9 mouse cellular contexts compared by ENCODE assay signal in the genomic region with DNA sequence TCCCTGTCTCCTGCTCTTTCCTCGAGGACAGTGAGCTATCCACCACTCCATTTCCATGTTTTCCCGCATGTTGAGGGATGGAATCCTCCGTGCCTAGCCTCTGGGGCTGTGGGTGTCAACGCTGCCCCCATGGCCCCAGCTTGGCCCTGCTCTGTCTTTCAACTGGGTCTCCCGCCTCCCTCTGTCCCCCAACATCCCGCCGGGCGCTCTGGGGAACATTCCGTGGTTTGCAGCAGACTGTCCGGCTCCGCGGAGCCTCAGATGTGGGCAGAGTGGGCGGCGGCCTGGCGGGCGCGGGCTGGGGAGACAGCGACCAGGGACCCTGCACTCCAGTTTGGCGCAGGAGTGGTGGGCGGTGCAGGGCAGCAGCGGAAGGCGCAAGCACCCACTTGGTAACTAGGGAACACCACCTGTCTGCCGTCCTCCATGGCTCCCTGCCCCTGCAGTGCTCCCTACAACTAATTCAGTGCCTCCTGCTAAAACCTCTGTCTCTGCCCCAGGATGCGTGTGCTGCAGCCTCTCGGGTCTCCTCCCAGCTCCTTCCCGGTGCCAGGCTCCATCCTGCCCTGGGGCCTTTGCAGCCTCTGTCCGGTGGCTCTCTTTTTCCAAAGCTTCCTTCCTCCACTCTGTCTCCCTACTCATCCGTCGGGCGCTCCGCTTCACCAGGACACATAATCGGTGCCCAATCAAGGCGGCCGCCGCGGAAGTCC. TPM values are rescaled to one million over a fixed set of nuclear protein-coding genes. Genes with fewer than 3 reads are reported as not detected.
DNase-seq lines count a peak whose midpoint lies in the region; ATAC-seq lines count a peak whose summit lies in the region.
"Had no signal": no experiment of that assay in that cellular context is flagged by ENCODE, and none has a peak within 500 bp of the region (broad histone marks: within the 10 kb centered on the region; RNA-seq: fewer than 3 reads in every experiment).

No protein-coding gene starts in this region.

- no peak overlapping the region for H3K4me2 ChIP-seq in kidney, embryonic 14.5 days (replicated peaks; ENCODE audit: low read depth, low read length)
- H3K4me2 ChIP-seq in midbrain, embryonic 16.5 days (ENCODE audit: low read length) = no peak overlapping the region

- peak overlapping the region; percentile 18; the same call in 1 of the 2 replicates for H3K9ac ChIP-seq in kidney, embryonic 14.5 days (ENCODE audit: low read depth, low read length)
- H3K9ac ChIP-seq in midbrain, embryonic 16.5 days (ENCODE audit: low read depth, low read length) = 0 out of 2 replicates have a peak overlapping the region, but pooled peaks have one; percentile 34

- ATAC-seq in kidney, embryonic 14.5 days (ENCODE audit: low FRiP score, low TSS enrichment) = no peak
- no peak for ATAC-seq in midbrain, embryonic 16.5 days

- no peaks in the 10 kb centered on the region for H3K9me3 ChIP-seq in kidney, embryonic 14.5 days (ENCODE audit: control insufficient read depth, low read length)
- no peaks in the 10 kb centered on the region for H3K9me3 ChIP-seq in embryonic facial prominence, embryonic 10.5 days
- no peaks in the 10 kb centered on the region for H3K9me3 ChIP-seq in midbrain, embryonic 16.5 days (replicated peaks; ENCODE audit: control insufficient read depth, low read length, poor library complexity, severe bottlenecking)

- 10% methylated on average over 36 of the region's 36 CpGs for WGBS in kidney, embryonic 14.5 days
- 11% methylated on average over 36 of the region's 36 CpGs for WGBS in embryonic facial prominence, embryonic 10.5 days
- 8% methylated on average over 36 of the region's 36 CpGs for WGBS in midbrain, embryonic 16.5 days

- no peak overlapping the region for H3K27ac ChIP-seq in kidney, embryonic 14.5 days (ENCODE audit: low read depth, low read length)
- H3K27ac ChIP-seq in embryonic facial prominence, embryonic 10.5 days (replicated peaks) = no peak overlapping the region
- no peak overlapping the region for H3K27ac ChIP-seq in midbrain, embryonic 16.5 days (ENCODE audit: low read length)

- H3K27me3 ChIP-seq in kidney, embryonic 14.5 days (ENCODE audit: control insufficient read depth, insufficient read depth, low read length) = peaks cover 73% of the 10 kb centered on the region
- H3K27me3 ChIP-seq in embryonic facial prominence, embryonic 10.5 days (replicated peaks; ENCODE audit: low read depth, poor library complexity, severe bottlenecking) = peaks cover 72% of the 10 kb centered on the region
- peaks cover 56% of the 10 kb centered on the region for H3K27me3 ChIP-seq in midbrain, embryonic 16.5 days (ENCODE audit: control insufficient read depth, insufficient read depth, low read depth, low read length)

- H3K36me3 ChIP-seq in kidney, embryonic 14.5 days (ENCODE audit: control insufficient read depth, insufficient read depth, low read length) = no peaks in the 10 kb centered on the region
- no peaks in the 10 kb centered on the region for H3K36me3 ChIP-seq in embryonic facial prominence, embryonic 10.5 days (replicated peaks)
- H3K36me3 ChIP-seq in midbrain, embryonic 16.5 days (ENCODE audit: control insufficient read depth, insufficient read depth, low read length) = no peaks in the 10 kb centered on the region

- H3K4me3 ChIP-seq in kidney, embryonic 14.5 days (ENCODE audit: low read length) = no peak overlapping the region
- peak overlapping the region; percentile 36 for H3K4me3 ChIP-seq in embryonic facial prominence, embryonic 10.5 days
- H3K4me3 ChIP-seq in midbrain, embryonic 16.5 days (ENCODE audit: low read depth, low read length) = no peak overlapping the region

- no peak for DNase-seq in kidney, postnatal 4 days
- DNase-seq in right cerebral cortex, postnatal 10 days (ENCODE audit: low spot score in 2 of 2) = peak; percentile 27 to 29
- no peak for DNase-seq in right cerebral cortex, postnatal 36 days (ENCODE audit: low spot score in 2 of 2)
- peak; percentile 11 for DNase-seq in embryonic facial prominence, embryonic 10.5 days (ENCODE audit: low spot score)
- no peak for DNase-seq in embryo, embryonic 10.5 days (ENCODE audit: low spot score)
- DNase-seq in embryo, embryonic 10 days (ENCODE audit: low spot score) = no peak
- DNase-seq: cerebellum, adult 18-20 months had no signal

- no peaks in the 10 kb centered on the region for H3K4me1 ChIP-seq in kidney, embryonic 14.5 days (ENCODE audit: control insufficient read depth, insufficient read depth, low read length)
- H3K4me1 ChIP-seq in embryonic facial prominence, embryonic 10.5 days = peaks cover 11% of the 10 kb centered on the region
- no peaks in the 10 kb centered on the region for H3K4me1 ChIP-seq in midbrain, embryonic 16.5 days (ENCODE audit: control insufficient read depth, insufficient read depth, low read length)

RNA-seq across cellular contexts. Expression of a gene that starts 3.0 kb away (rescaled TPM):
- polyA plus RNA-seq in kidney, embryonic 14.5 days (2014; fragmentation: Nextera tagmentation; extraction: Ambion mirVana) = 47.3 and 59.0 TPM in 2 replicates
- polyA plus RNA-seq in embryonic facial prominence, embryonic 10.5 days (2016; fragmentation: Nextera tagmentation; extraction: Ambion mirVana) = 12.5 and 20.2 TPM in 2 replicates
- 15.4 and 17.2 TPM in 2 replicates for polyA plus RNA-seq in midbrain, embryonic 16.5 days (2015; fragmentation: Nextera tagmentation; extraction: Ambion mirVana)

RNA-seq across cellular contexts. Expression of a gene that starts 30.1 kb away (rescaled TPM):
- polyA plus RNA-seq in kidney, embryonic 14.5 days (2014; fragmentation: Nextera tagmentation; extraction: Ambion mirVana) = 0.28 and 0.36 TPM in 2 replicates
- 1.2 and 2.3 TPM in 2 replicates for polyA plus RNA-seq in embryonic facial prominence, embryonic 10.5 days (2016; fragmentation: Nextera tagmentation; extraction: Ambion mirVana)
- polyA plus RNA-seq in midbrain, embryonic 16.5 days (2015; fragmentation: Nextera tagmentation; extraction: Ambion mirVana) = 88.3 and 103 TPM in 2 replicates

RNA-seq across cellular contexts. Expression of a gene that starts 43.8 kb away (rescaled TPM):
- 59.1 and 76.6 TPM in 2 replicates for polyA plus RNA-seq in kidney, embryonic 14.5 days (2014; fragmentation: Nextera tagmentation; extraction: Ambion mirVana)
- 85.2 and 94.3 TPM in 2 replicates for polyA plus RNA-seq in embryonic facial prominence, embryonic 10.5 days (2016; fragmentation: Nextera tagmentation; extraction: Ambion mirVana)
- 61.1 and 61.3 TPM in 2 replicates for polyA plus RNA-seq in midbrain, embryonic 16.5 days (2015; fragmentation: Nextera tagmentation; extraction: Ambion mirVana)

RNA-seq across cellular contexts. Expression of a gene that starts 47.5 kb away (rescaled TPM):
- polyA plus RNA-seq in kidney, embryonic 14.5 days (2014; fragmentation: Nextera tagmentation; extraction: Ambion mirVana) = 0.41 and 0.54 TPM in 2 replicates
- 0.28 and 0.51 TPM in 2 replicates for polyA plus RNA-seq in embryonic facial prominence, embryonic 10.5 days (2016; fragmentation: Nextera tagmentation; extraction: Ambion mirVana)
- polyA plus RNA-seq in midbrain, embryonic 16.5 days (2015; fragmentation: Nextera tagmentation; extraction: Ambion mirVana) = 0.44 and 0.58 TPM in 2 replicates

RNA-seq across cellular contexts. Expression of a gene that starts 59.5 kb away (rescaled TPM):
- 14.9 and 16.4 TPM in 2 replicates for polyA plus RNA-seq in kidney, embryonic 14.5 days (2014; fragmentation: Nextera tagmentation; extraction: Ambion mirVana)
- polyA plus RNA-seq in embryonic facial prominence, embryonic 10.5 days (2016; fragmentation: Nextera tagmentation; extraction: Ambion mirVana) = 2.0 and 2.8 TPM in 2 replicates
- polyA plus RNA-seq in midbrain, embryonic 16.5 days (2015; fragmentation: Nextera tagmentation; extraction: Ambion mirVana) = 1.2 and 1.4 TPM in 2 replicates

Comparison
In these comparisons a context has a peak if more than half of its experiments do, and no peak if none do; other contexts are left out.
1. DNase-seq: peak in right cerebral cortex, postnatal 10 days (2 of 2) and embryonic facial prominence, embryonic 10.5 days (single experiment); none in kidney, postnatal 4 days (0 of 2), right cerebral cortex, postnatal 36 days (0 of 2), embryo, embryonic 10.5 days (single experiment) and embryo, embryonic 10 days (single experiment).
2. RNA of a gene that starts 30.1 kb away (polyA plus RNA-seq): 88.3 to 103 TPM in midbrain, embryonic 16.5 days; 1.2 to 2.3 TPM in embryonic facial prominence, embryonic 10.5 days and 0.28 to 0.36 TPM in kidney, embryonic 14.5 days; every median in the first group is over 10 times any median in the second.